Comparison of ENCODE assay signal across 1 mouse cellular context in the genomic region with DNA sequence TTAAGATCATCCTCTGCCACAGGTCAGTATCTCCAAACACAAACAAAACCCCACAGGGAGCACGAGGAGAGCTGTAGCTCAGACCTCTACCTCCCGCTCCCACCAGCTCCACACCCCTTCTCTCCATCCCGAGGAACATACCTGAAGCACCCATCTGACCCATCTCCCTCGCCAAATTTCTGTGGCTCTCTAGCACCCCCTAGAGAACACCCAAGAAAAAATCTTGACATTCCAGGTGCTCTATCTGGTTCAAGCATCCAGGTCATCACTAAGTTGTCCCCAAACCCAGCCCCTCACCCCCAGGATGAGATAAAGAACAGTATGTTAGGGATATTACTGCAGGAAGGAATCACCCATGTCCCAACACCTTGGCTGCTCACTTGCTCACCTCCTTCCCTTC.
TF ChIP-seq lines count a peak whose summit lies in the region.

No protein-coding gene starts in this region.

TF ChIP-seq in MEL, 35 proteins besides CTCF, POLR2A, EP300 and RAD21 (continued from another document):
- TF ChIP-seq NELFE (IDR thresholded peaks at IDR 0.05; ENCODE audit: low read depth, low read length) (no peak), ETS1 (IDR thresholded peaks at IDR 0.05; ENCODE audit: low read depth, low read length) (no peak), POLR2AphosphoS5 (IDR thresholded peaks at IDR 0.05; ENCODE audit: borderline replicate concordance, low read depth, low read length) (no peak), ZC3H11A (IDR thresholded peaks at IDR 0.05; ENCODE audit: low read depth, low read length) (no peak), HCFC1 (IDR thresholded peaks at IDR 0.05; ENCODE audit: low read depth, low read length) (no peak)
